Mouse (Mus musculus) cerebellum, adult 11 months (tissue): ENCODE results near the gene Map3k5.

ENCODE experiments used
- DNase-seq: peaks from one replicate; pipeline ENCODE4 v3.0.0; 2022

Map3k5 gene

DNA sequence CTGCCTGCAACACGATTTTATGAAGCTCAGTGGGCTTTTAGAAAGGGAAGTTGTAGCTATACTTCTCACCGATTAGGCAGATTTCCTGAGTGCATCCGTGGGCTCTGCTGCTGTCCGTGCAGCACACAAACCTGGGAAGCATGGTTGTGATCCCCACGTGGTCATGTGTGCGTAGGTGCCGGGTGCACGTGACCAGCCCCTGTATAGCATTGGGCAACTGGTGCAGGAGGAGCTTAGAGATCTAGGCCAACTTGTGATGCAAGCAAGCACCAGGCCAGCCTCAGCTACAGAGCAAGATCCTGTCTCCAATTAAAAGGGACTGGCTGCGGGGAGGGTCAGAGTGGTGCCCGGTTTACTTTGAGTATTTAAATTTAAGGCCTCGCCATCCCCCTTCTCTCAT is 232.5 kb downstream of the Map3k5 start:
- DNase-seq = no peak

DNA sequence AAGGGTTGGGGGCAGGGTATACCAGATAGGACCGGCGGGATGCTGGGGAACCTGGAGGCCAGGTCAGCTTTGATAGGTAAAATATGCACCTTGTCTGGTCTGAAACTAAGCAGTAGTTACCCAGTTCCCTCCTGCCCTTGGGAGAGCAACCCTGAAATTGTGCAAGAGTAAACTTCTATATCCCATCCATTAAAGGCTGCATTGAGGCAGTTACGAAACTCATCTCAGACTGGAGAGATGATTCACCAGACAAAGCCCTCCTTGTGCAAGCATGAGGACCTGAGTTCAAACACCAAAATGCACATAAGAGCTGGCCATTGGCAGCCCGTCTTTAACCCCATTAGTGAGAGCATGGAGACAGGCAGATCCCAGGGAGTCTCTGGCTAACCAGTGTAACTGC is 233.2 kb downstream of the Map3k5 start:
- DNase-seq = no peak

DNA sequence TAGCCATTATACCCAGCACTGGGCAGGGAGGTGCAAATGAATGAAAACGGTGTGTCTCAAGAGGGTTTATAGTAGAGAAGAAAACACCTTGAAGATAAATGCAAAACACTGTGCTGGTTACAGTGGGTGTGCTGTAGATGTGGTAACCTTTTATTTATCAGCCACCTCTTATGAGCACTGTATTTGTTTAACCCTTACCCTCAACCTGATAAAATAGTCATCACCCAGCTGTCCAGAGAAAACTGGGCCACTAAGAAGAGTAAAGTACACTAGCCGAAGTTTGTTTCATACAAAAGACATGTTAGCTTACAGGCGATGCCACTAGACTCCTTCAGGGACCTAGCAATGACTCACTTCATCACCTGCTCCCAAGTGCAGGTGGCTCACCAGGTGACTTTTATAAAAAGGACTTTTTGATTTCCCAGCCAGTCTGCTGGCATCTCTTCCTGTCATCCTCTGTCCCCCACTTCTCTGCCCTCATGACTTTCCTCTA is 235.0 kb downstream of the Map3k5 start:
- DNase-seq = no peak

DNA sequence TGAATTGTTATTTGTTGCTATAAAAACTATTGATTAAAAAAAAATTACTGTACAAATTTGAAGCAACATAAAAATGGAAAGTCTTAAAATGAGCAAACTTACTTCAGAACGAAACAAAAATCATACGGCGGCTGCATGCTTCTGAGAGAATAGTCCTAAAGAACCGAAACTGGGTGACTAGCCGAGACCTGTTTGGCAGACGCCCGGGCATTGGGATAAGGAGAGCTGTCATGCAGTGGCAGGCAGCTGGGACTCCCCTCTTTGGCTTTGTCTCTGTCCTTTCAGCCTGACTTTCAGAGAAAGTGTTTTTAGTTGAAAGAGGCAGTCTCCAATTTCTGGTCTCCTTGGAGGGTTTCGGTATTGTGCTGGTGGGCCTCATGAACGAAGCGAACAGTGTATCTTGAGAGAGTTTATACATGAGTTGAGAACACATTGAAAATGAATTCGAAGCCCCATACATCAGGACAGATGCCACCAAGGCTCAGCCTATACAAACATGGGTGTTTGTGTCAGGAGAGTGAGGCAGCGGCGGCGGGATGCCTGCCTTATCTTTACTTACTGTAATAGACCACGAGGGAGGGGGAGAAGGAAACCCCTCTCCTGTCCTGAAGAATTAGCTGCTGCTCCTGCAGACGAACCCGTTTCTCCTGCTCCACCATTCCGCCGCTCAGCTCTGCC is 235.8 kb downstream of the Map3k5 start:
- no peak for DNase-seq

DNA sequence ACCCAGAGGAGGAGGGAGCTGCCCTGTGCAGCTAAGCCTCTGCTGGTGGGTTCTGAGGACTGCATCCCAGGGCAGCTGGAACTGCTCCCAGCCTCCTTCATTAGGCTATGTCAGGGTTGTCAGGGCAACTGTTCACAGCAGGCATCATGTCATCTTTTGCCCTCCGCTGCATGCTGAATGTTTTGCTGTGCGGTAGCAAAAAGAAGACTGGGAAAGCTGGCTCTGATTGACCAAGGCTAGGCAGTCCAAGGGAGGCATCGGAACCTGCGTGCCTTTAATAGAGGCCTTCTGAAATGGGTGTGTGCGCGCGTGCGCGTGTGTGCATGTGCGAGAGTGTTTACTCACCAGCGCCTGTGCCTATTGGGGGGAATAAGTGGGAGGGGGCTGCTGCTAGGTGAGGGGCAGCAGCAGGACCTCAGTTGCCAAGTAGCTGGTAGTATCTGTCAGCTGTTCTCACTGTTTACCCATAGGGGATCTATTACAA is 236.4 kb downstream of the Map3k5 start:
- peak; percentile 83 for DNase-seq

DNA sequence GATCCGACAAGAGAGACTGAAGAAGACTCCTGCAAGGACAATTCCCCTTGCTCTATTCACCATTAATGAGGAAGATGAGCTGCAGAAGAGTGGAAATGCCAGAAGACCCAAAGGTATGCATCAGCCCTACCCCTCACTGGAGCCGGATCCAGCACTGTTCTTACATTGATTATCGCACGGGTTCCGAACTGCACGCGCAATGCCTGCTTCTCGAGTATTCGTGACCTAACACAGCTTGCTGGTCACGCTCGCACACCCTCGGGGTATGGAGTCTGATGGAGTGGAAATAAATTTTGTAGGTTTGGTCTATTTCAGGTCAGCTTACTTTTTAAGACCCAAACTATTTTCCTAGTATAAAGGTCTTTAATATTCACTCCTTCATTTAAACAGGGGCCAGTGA is 236.9 kb downstream of the Map3k5 start:
- DNase-seq = peak; percentile 38

DNA sequence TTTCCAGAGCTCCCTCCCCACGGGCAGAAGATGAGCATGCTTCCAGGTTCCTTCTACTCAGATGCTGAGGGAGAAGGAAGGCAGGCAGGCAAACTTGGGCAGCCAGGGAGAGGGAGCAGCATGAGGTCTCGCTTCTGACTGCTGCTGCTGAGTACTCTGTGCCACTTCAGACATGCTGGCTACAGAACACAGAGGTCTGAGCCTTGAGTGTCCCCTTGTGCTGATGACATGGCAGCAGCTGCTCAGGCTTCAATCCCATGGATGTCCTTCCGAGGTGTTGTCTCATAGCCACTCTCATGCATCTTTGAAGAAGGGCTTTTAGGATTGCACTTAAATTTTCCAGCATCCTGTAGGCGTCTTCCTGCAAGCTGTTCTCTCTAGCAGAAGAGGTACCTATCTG is 237.5 kb downstream of the Map3k5 start:
- DNase-seq = peak; percentile 44

DNA sequence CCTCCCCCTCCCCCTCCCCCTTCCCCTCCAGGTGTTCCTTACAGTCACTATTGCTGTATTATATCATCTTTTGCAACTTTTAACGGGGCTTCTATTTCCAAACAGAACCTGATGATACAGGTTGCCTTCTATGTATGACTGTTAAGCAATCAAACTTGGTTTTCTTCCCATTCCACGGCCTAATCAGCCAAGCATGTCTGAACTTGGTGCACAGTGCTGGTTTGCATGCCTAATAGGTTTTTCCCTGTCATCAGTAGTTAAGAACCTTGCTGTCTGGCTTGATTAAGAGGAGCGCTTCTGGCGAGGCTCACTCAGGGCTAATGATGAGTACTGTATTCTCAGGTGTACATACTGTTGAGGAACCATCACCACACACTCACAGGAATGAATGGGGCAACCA is 239.5 kb downstream of the Map3k5 start:
- no peak for DNase-seq

DNA sequence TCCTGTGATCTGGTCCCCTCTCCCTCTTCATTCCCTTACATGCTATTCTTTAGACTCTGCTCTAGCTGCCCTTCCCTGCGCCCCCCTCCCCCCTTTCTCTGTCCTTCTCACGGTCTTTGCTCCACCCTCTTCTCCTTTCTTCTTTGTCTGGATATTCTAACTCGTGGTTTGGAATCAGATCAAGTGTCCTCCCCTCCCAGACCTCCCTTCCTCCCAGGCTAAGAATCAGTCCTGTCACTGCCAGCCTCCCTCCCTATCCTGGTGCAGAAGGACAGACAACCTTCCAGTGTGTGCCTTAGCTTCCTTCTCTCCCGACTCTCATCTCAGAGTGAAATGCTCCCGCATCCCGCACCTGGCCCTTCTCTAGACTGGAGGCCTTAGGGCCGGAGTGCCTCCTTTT is 241.8 kb downstream of the Map3k5 start:
- DNase-seq = no peak

DNA sequence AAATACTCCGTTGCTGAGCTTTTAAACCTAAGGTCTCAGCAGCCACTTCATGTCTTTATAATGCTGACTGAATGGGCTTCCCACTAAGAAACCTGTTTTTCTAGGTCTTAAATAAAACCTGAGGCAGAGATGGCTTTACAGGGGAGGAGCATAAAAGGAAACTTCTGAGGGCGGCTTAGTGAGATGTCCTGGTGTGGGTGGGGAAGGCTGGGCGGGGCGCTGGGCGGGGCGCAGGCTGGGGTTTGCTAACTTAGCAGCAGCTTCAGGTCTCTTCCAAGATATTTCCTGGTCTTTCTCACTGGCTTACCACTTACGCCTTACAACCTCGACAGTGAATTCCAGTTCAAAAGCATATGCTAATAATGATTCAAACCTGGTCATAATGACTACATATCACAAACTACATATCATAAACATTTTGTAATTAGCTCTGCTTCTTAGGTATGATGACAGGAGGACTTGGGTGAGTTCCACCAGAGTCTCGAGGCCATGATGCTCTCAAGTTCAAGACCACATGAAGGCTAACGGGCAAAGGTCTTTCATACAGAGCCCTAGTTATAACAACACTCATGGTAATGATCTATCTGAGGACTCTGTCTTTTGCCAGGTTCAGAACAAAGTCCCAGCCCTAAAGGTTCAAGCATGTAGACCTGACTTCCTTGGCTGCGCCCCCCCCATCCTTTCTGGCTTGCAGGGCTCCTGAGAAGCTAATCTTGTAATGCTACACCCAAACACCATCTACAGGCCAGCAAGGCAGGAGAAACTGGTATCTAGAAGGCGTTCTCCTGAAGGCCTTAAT is 244.7 kb downstream of the Map3k5 start:
- DNase-seq = no peak

DNA sequence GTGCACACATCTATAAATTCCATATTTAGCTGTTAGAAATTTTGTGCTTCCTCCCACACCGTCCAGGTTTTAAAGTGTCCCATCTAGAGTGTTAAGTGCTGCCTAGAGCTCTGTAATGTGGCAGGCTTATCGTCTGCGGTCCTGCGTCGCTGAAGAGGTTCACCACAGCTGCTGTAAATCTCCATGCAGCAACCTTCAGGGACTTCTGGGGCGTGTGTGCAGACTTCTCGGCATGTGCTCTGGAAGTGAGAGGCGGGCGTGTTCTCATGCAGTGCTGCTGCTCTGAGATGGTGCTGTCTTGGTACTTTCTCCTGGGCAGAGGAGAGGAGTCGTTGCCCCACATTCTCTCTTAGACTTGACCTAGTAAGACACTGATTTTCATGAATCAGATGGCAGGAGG is 246.9 kb downstream of the Map3k5 start:
- no peak for DNase-seq

DNA sequence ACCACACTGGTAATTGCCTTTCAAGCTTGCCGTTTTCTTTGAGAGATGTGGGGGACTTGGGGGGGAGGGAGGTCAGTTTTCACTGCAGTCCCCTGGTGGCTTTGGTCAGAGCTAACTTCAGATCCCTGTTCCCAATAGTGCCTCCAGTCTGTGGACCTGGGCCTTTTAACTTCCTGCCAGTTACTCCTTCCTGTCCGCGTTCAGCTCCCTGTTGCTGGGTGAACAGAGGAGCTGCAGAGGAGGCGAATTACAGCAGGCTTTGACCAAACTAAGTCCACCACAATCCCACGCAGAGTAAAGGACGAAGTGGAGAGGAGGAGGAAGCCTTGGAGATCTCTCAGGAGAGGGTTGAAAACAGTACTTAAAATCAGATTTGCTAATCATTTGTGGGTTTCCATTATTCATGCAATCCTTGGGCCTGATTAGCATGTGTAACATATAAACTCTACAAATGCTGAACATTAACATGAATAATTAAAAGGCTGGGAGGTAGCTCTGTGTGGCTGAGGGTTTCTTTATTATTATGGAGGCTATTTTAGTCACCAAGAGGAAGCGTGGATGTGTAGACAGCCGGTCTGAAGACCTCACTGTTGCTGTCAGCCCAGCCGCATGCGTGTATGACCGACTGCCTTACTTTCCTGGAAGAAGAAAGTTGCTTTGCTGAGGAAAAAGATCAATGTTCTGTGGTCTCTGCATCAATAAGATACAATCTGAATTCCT is 247.6 kb downstream of the Map3k5 start:
- DNase-seq = no peak

DNA sequence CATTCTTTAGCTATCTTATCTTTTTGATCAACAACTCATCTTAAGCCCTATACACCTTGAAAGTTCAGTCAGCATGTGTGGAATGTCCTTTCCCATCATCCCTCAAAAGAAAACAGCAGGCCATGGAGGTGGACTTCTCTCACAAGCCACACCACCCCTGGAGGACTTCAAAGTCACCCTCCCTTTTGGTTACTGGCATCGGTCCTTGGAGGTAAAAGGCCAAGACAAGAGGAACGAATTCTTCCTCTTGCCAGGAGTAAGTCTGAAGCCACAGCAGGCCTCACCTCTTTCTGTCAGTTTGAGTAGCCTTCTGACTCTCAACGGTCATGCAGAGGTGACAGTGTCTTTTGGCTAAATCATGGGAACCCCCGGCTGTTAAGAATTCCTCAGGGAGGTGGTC is 250.1 kb downstream of the Map3k5 start:
- no peak for DNase-seq

DNA sequence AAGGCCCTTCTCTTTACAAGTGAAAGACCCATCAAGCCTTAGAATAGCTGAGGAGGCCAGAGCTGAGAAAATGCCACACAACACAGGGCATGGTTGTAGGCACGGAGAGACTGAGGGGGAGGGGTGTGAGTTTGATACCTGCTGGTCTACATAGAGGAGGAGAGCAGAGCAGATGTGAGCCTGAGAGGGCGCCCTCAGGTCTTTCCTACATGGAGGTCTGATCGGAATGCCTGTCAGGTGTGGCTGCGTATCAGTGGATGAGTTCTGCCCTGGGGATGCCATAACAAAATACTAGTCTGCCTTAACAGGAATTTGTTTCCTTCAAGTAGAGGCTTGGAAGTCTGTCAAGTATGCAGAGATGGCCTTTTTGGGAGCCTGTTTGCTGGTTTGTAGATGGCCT is 251.0 kb downstream of the Map3k5 start:
- no peak for DNase-seq

DNA sequence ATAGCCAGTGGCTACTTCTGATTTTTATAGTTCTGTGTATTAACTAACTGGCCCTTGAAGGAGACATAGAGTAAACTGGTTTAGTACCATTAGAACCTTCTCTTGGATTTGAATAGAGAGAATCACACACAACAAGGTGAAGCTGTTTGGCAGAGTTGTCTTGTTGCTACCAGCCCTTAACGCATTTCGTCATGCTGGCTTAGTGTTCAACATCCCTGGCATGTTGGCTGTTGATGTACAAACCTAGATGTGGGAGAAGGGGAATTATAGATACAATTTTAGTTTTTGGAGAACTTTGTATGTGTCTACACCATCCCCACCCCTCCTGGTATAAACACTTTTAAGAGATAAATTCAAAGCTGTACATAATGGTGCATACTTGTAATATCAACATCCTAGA is 251.5 kb downstream of the Map3k5 start:
- DNase-seq = no peak

DNA sequence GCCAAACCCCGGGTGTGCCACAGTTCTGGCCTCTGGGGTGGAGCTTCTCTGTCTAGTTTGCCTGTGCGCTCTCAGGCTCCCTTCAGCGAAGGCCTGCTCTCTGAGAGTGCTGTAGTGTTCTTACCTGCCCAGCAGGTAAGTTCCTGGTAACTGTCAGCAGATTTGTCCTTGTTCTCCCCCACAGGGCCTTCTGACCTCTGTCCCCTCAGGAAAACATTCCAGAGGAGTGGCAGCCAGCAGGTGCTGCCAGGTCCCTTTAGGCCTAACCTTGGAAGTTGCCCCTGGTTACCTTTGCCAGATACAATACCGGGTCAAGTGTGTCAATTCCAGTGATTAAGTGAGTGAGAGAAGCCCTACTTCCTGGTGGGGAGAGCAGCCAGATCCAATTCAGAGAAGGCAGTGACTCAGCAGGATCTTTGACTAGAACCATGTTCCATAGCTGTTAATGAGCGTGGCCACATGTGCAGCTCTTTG is 252.6 kb downstream of the Map3k5 start:
- DNase-seq = no peak

DNA sequence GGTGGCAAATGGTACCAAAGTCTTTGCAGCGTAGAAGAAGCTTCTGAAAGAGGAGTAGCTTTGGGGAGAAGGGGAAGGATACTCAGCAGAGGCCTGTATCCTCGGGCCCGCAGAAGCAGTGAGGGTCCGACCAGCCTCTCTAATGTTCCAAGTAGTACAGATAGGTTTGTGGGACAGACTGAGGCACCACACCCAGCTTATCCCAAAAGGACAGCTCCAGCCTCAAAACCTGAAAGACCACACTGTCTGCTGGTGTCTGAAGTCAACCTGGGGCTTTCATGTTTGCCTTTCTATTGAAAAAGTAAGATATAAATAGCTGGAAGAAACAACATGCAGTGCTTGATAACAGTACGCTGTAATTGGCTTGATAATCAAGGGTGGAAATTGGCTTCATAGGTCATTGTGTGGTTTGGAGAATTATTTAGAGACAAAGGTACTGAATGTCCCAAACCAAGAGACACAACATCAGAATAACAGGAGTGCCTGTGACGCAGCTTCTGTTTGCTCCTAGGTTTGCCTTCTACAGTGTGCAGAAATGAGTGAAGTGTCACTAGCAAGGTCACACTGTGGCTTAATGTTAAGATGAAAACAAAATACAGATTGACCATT is 256.0 kb downstream of the Map3k5 start:
- DNase-seq = no peak
